Mouse (Mus musculus) brain, adult 2 months (tissue): ENCODE data around the gene Olfr1457.

Experiments used
- DNase-seq: peaks from one replicate; pipeline ENCODE4 v3.0.0; 2011; ENCODE audit warnings: low read depth, low spot score

Olfr1457 gene

DNA sequence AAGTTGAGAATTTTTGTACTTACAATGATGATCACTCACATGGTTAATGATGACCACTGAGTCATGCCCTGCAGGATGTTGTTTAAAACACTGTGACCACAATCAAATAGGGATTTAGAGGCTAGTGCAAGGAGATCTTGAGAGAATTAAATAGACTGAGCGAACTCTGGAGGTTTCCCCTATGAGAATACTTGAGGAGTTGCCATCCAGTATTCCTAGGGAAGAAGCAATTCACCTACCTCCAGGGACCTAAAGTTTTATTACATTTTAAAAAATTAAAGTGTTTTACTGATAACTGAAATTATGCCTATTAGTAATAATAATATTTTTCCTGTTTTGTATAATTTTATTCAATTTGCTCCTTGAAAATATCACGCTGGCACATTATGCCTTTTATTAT lies at the start of gene Olfr1457:
TSS of gene Olfr1457 (minus strand) at position 101 of the 400 bp plus-strand sequence.
- no peak for DNase-seq

GRCm38 (mm10) chr19:13106675-13107074 lies 9.0 kb upstream of the Olfr1457 start, which contains the start of gene Olfr1458:
Olfr1458 (minus strand) TSS chr19:13106775.
- DNase-seq: no peak

DNA sequence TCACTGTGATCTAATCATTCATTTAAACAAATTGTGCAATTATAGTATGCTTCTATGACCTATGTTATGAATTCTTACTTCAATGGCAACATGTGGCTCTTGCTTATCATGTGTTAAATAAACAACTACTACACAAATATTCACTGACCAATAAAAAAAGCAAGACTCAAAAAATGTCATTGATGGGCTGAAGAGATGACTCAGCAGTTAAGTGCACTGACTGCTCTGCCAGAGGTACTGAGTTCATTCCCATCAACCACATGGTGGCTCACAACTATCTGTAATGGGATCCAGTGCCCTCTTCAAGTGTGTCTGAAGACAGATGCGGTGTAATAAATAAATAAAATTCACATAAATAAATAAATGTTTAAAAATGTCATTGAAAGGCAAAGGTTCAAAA lies 3.8 kb downstream of the Olfr1457 start:
- DNase-seq: no peak

DNA sequence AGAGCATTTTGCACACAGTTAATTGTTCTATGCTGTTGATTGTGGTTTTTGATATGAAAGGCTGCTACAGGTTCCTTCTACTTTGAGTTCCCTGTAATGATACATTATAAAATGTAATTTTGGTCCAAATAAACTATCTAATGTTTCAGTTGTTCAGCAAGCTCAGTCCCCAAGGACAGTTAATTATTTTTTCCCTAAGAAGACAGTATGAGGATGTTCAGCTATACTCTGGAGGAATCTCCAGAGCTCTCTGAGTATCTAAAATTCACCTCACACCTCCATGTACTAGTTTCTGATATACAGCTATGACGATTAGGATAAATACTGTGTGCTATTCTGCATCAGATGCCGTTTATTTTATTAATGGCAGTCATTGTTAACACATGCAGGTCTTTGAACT lies 37.4 kb downstream of the Olfr1457 start, which contains the start of gene Olfr1454:
TSS of gene Olfr1454 (plus strand) at position 301 of the 400 bp plus-strand sequence.
- no peak for DNase-seq
